Mouse (Mus musculus) hindbrain, embryonic 10.5 days (tissue): ENCODE data around the gene Tmem131. TPM values are rescaled to one million over a fixed set of nuclear protein-coding genes. Genes with fewer than 3 reads are reported as not detected.

Source experiments
- DNase-seq: peaks from one replicate; pipeline ENCODE4 v3.0.0-alpha.2; 2017; ENCODE audit warnings: low spot score
- H3K27ac ChIP-seq: fragments of 300-500 bp; sonication (generic); 2 replicates; pipeline ENCODE4 v1.5.1; 2016; ENCODE audit warnings: mild to moderate bottlenecking, moderate library complexity
- H3K27me3 ChIP-seq: fragments of 300-500 bp; sonication (generic); 2 replicates; pipeline ENCODE4 v1.6.1; 2016; ENCODE audit warnings: mild to moderate bottlenecking; ENCODE audit not compliant: poor library complexity, insufficient read depth, severe bottlenecking
- H3K36me3 ChIP-seq: fragments of 300-500 bp; sonication (generic); 2 replicates; pipeline ENCODE4 v1.6.1; 2016; ENCODE audit warnings: mild to moderate bottlenecking, moderate library complexity
- H3K4me1 ChIP-seq: fragments of 300-500 bp; sonication (generic); replicated peaks from 2 replicates; pipeline ENCODE4 v1.6.1; 2016; ENCODE audit warnings: mild to moderate bottlenecking
- H3K4me3 ChIP-seq: fragments of 300-500 bp; sonication (generic); 2 replicates; pipeline ENCODE4 v1.5.1; 2016; ENCODE audit warnings: mild to moderate bottlenecking, moderate library complexity
- H3K9me3 ChIP-seq: fragments of 300-500 bp; sonication (generic); 2 replicates; pipeline ENCODE4 v1.6.1; 2016; ENCODE audit warnings: mild to moderate bottlenecking, moderate library complexity
- WGBS: fragments of 180-500 bp; shearing (Covaris S2); methylation state at CpG from one replicate; pipeline ENCODE4 v1.1.7; 2016; 5-methylcytosine and 5-hydroxymethylcytosine counted together
- polyA plus RNA-seq: library from polyadenylated mRNA; unstranded; fragments of >200 nt; fragmentation: Nextera tagmentation; extraction: Ambion mirVana; gene quantifications from 2 replicates; pipeline ENCODE4 v1.2.1, GENCODE M21; 2016

Tmem131 gene
- polyA plus RNA-seq, 1 experiment from 2014 or later, result 12.7 TPM

GRCm38 (mm10) chr1:36962379-36963176, 19.1 kb upstream of the Tmem131 start:
- WGBS, result 66% methylated on average over 10 of the region's 10 CpGs
- H3K27ac ChIP-seq, result no peak overlapping the region
- no peaks in the 10 kb centered on the region for H3K9me3 ChIP-seq
- no peaks in the 10 kb centered on the region for H3K36me3 ChIP-seq
- no peak overlapping the region for H3K4me3 ChIP-seq
- DNase-seq, result no peak
- no peaks in the 10 kb centered on the region for H3K27me3 ChIP-seq
- H3K4me1 ChIP-seq, result no peaks in the 10 kb centered on the region

- H3K27ac ChIP-seq, result no peak overlapping the region
- no peak for DNase-seq
- WGBS, result 91% methylated on average over 16 of the region's 16 CpGs
- no peak overlapping the region for H3K4me3 ChIP-seq
- H3K27me3 ChIP-seq, result no peaks in the 10 kb centered on the region
- no peaks in the 10 kb centered on the region for H3K4me1 ChIP-seq
- no peaks in the 10 kb centered on the region for H3K9me3 ChIP-seq
- H3K36me3 ChIP-seq, result no peaks in the 10 kb centered on the region
Measured at GRCm38 (mm10) chr1:36960509-36961222, 17.2 kb upstream of the Tmem131 start.

GRCm38 (mm10) chr1:36949591-36950184, 6.2 kb upstream of the Tmem131 start:
- no peaks in the 10 kb centered on the region for H3K27me3 ChIP-seq
- no peak for DNase-seq
- 82% methylated on average over 7 of the region's 7 CpGs for WGBS
- H3K36me3 ChIP-seq, result no peaks in the 10 kb centered on the region
- no peaks in the 10 kb centered on the region for H3K9me3 ChIP-seq
- no peak overlapping the region for H3K4me3 ChIP-seq
- no peak overlapping the region for H3K27ac ChIP-seq
- no peaks in the 10 kb centered on the region for H3K4me1 ChIP-seq

GRCm38 (mm10) chr1:36947448-36947847, 4.0 kb upstream of the Tmem131 start:
- WGBS, result 90% methylated on average over 8 of the region's 8 CpGs
- H3K27ac ChIP-seq, result no peak overlapping the region
- H3K36me3 ChIP-seq, result no peaks in the 10 kb centered on the region
- H3K9me3 ChIP-seq, result no peaks in the 10 kb centered on the region
- no peaks in the 10 kb centered on the region for H3K27me3 ChIP-seq
- no peak for DNase-seq
- H3K4me3 ChIP-seq, result no peak overlapping the region
- no peaks in the 10 kb centered on the region for H3K4me1 ChIP-seq

- no peaks in the 10 kb centered on the region for H3K27me3 ChIP-seq
- 50% methylated on average over 3 of the region's 3 CpGs for WGBS
- H3K4me1 ChIP-seq, result peaks cover 27% of the 10 kb centered on the region
- peak overlapping the region; percentile 95 for H3K4me3 ChIP-seq
- peak overlapping the region; percentile 98 for H3K27ac ChIP-seq
- H3K36me3 ChIP-seq, result no peaks in the 10 kb centered on the region
- DNase-seq, result no peak
- H3K9me3 ChIP-seq, result no peaks in the 10 kb centered on the region
Measured at GRCm38 (mm10) chr1:36940381-36940762, 3.1 kb downstream of the Tmem131 start.

- Histone ChIP-seq H3K4me1 (peaks cover 33% of the 10 kb centered on the region), H3K27ac (peak overlapping the region; percentile 98), H3K9me3 (no peaks in the 10 kb centered on the region), H3K36me3 (no peaks in the 10 kb centered on the region), H3K27me3 (no peaks in the 10 kb centered on the region), H3K4me3 (peak overlapping the region; percentile 95)
- under 1% methylated on average over 79 of the region's 79 CpGs for WGBS
- peak; percentile 94 for DNase-seq
Measured at GRCm38 (mm10) chr1:36939506-36940380, 3.7 kb downstream of the Tmem131 start.

GRCm38 (mm10) chr1:36938801-36939286, 4.6 kb downstream of the Tmem131 start:
- Histone ChIP-seq H3K9me3 (no peaks in the 10 kb centered on the region), H3K27ac (peak overlapping the region; percentile 98), H3K36me3 (no peaks in the 10 kb centered on the region), H3K27me3 (no peaks in the 10 kb centered on the region), H3K4me1 (peaks cover 41% of the 10 kb centered on the region), H3K4me3 (peak overlapping the region; percentile 95)
- under 1% methylated on average over 55 of the region's 59 CpGs for WGBS
- DNase-seq, result no peak

GRCm38 (mm10) chr1:36938348-36938747, 5.1 kb downstream of the Tmem131 start:
- Histone ChIP-seq H3K4me3 (peak overlapping the region; percentile 95), H3K27me3 (no peaks in the 10 kb centered on the region), H3K9me3 (no peaks in the 10 kb centered on the region), H3K4me1 (peaks cover 42% of the 10 kb centered on the region), H3K27ac (peak overlapping the region; percentile 98), H3K36me3 (no peaks in the 10 kb centered on the region)
- 5% methylated on average over 9 of the region's 9 CpGs for WGBS
- no peak for DNase-seq

GRCm38 (mm10) chr1:36937648-36938047, 5.8 kb downstream of the Tmem131 start:
- no peak for DNase-seq
- Histone ChIP-seq H3K27me3 (no peaks in the 10 kb centered on the region), H3K9me3 (no peaks in the 10 kb centered on the region), H3K36me3 (no peaks in the 10 kb centered on the region), H3K4me1 (peaks cover 42% of the 10 kb centered on the region), H3K4me3 (peak overlapping the region; percentile 95), H3K27ac (no peak overlapping the region)
- WGBS, result 36% methylated on average over 3 of the region's 3 CpGs

- 76% methylated on average over 2 of the region's 2 CpGs for WGBS
- Histone ChIP-seq H3K27me3 (no peaks in the 10 kb centered on the region), H3K4me1 (peaks cover 42% of the 10 kb centered on the region), H3K36me3 (no peaks in the 10 kb centered on the region), H3K9me3 (no peaks in the 10 kb centered on the region), H3K27ac (no peak overlapping the region), H3K4me3 (peak overlapping the region; percentile 95; the same call in 1 of the 2 replicates)
- DNase-seq, result no peak
Measured at GRCm38 (mm10) chr1:36937015-36937414, 6.5 kb downstream of the Tmem131 start.

- 86% methylated on average over 7 of the region's 7 CpGs for WGBS
- no peak for DNase-seq
- no peak overlapping the region for H3K27ac ChIP-seq
- peaks cover 42% of the 10 kb centered on the region for H3K4me1 ChIP-seq
- no peaks in the 10 kb centered on the region for H3K27me3 ChIP-seq
- no peaks in the 10 kb centered on the region for H3K9me3 ChIP-seq
- no peaks in the 10 kb centered on the region for H3K36me3 ChIP-seq
- no peak overlapping the region for H3K4me3 ChIP-seq
Measured at GRCm38 (mm10) chr1:36936567-36936966, 6.9 kb downstream of the Tmem131 start.

- Histone ChIP-seq H3K4me1 (peaks cover 35% of the 10 kb centered on the region), H3K27ac (peak overlapping the region; percentile 53; the same call in 1 of the 2 replicates), H3K9me3 (no peaks in the 10 kb centered on the region), H3K27me3 (no peaks in the 10 kb centered on the region), H3K4me3 (no peak overlapping the region), H3K36me3 (no peaks in the 10 kb centered on the region)
- WGBS, result 74% methylated on average over 6 of the region's 6 CpGs
- no peak for DNase-seq
Measured at GRCm38 (mm10) chr1:36934778-36935177, 8.7 kb downstream of the Tmem131 start.
